Mouse (Mus musculus) olfactory bulb, adult 2 months (tissue): ENCODE data around the gene Stxbp4. TPM values are rescaled to one million over a fixed set of nuclear protein-coding genes. Genes with fewer than 3 reads are reported as not detected.

ENCODE experiments used
- H3K27ac ChIP-seq: fragments of 200-500 bp; 2 replicates; pipeline ENCODE4 v1.5.1; 2012; ENCODE audit warnings: low read depth, low read length; ENCODE audit not compliant: insufficient read depth
- H3K4me1 ChIP-seq: fragments of 200-500 bp; 2 replicates; pipeline ENCODE4 v1.6.1; 2012; ENCODE audit warnings: low read length; ENCODE audit not compliant: control insufficient read depth, insufficient read depth
- H3K4me3 ChIP-seq: fragments of 200-500 bp; 2 replicates; pipeline ENCODE4 v1.5.1; 2012; ENCODE audit warnings: mild to moderate bottlenecking, low read depth, low read length, moderate library complexity; ENCODE audit not compliant: insufficient read depth
- CTCF ChIP-seq: fragments of 200-500 bp; IDR thresholded peaks from 2 replicates; pipeline ENCODE4 v1.5.1; 2012; ENCODE audit warnings: low read depth, mild to moderate bottlenecking, low read length, moderate library complexity; ENCODE audit not compliant: insufficient read depth
- POLR2A ChIP-seq: fragments of 200-500 bp; IDR thresholded peaks from 2 replicates; pipeline ENCODE4 v1.6.1; 2012; ENCODE audit warnings: mild to moderate bottlenecking, low read depth, low read length, moderate library complexity; ENCODE audit not compliant: insufficient read depth
- WGBS: fragments of 180-500 bp; shearing (Covaris S2); methylation state at CpG from one replicate; pipeline ENCODE4 v1.1.7; 2018; 5-methylcytosine and 5-hydroxymethylcytosine counted together
- polyA plus RNA-seq: library from polyadenylated mRNA; stranded (reverse); fragments of >200 nt; gene quantifications from 2 replicates; pipeline ENCODE4 v1.2.4, GENCODE M21; 2012; ENCODE audit warnings: low replicate concordance; ENCODE audit not compliant: missing spikeins, insufficient read depth, insufficient read length

Gene Stxbp4
- polyA plus RNA-seq, 1 experiment = not detected

- Histone ChIP-seq H3K4me1 (0 out of 2 replicates have a peak, but pooled peaks cover 2% of the 10 kb centered on the region), H3K27ac (no peak overlapping the region), H3K4me3 (no peak overlapping the region)
- WGBS = 92% methylated on average over 3 of the region's 3 CpGs
- TF ChIP-seq POLR2A = no peak
- no peak for TF ChIP-seq CTCF
Observed at GRCm38 (mm10) chr11:90460458-90460857, 177.4 kb downstream of the Stxbp4 start.

- TF ChIP-seq POLR2A (no peak), CTCF (no peak)
- WGBS = 50% methylated on average over 3 of the region's 3 CpGs
- H3K4me1 ChIP-seq = no peaks in the 10 kb centered on the region
- no peak overlapping the region for H3K4me3 ChIP-seq
- no peak overlapping the region for H3K27ac ChIP-seq
Observed at GRCm38 (mm10) chr11:90452134-90452533, 185.8 kb downstream of the Stxbp4 start.

- Histone ChIP-seq H3K27ac (no peak overlapping the region), H3K4me1 (no peaks in the 10 kb centered on the region), H3K4me3 (no peak overlapping the region)
- no peak for TF ChIP-seq CTCF
- WGBS = 41% methylated on average over 5 of the region's 5 CpGs
Observed at GRCm38 (mm10) chr11:90451506-90451905, 186.4 kb downstream of the Stxbp4 start.

- Histone ChIP-seq H3K4me3 (no peak overlapping the region), H3K4me1 (no peaks in the 10 kb centered on the region), H3K27ac (no peak overlapping the region)
- TF ChIP-seq CTCF (no peak), POLR2A (no peak)
- WGBS = 86% methylated on average over 2 of the region's 2 CpGs
Observed at GRCm38 (mm10) chr11:90442462-90442861, 195.4 kb downstream of the Stxbp4 start.

- TF ChIP-seq POLR2A (no peak), CTCF (no peak)
- no peaks in the 10 kb centered on the region for H3K4me1 ChIP-seq
- 75% methylated on average over 3 of the region's 3 CpGs for WGBS
- no peak overlapping the region for H3K4me3 ChIP-seq
- H3K27ac ChIP-seq = no peak overlapping the region
Observed at GRCm38 (mm10) chr11:90440851-90441250, 197.0 kb downstream of the Stxbp4 start.

- no peaks in the 10 kb centered on the region for H3K4me1 ChIP-seq
- H3K4me3 ChIP-seq = no peak overlapping the region
- WGBS = 56% methylated on average over 5 of the region's 5 CpGs
- TF ChIP-seq POLR2A (no peak), CTCF (no peak)
- H3K27ac ChIP-seq = no peak overlapping the region
Observed at GRCm38 (mm10) chr11:90438768-90439167, 199.1 kb downstream of the Stxbp4 start.

Other genes with a start within 250 kb of the Stxbp4 start
- not detected in 2 replicates for gene Hlf, start 247.2 kb downstream of the Stxbp4 start, polyA plus RNA-seq
- not detected in 2 replicates for gene Cox11, start 89 bp upstream of the Stxbp4 start, polyA plus RNA-seq
- not detected in 2 replicates for gene Tom1l1, start 50.3 kb upstream of the Stxbp4 start, polyA plus RNA-seq